Mouse (Mus musculus): Measurements from ENCODE around the gene Pik3r2. TPM values are rescaled to one million over a fixed set of nuclear protein-coding genes. Genes with fewer than 3 reads are reported as not detected.

The Pik3r2 gene
- total and polyA plus RNA-seq, 2 experiments from 2014 or later, result 102 to 159 TPM

DNA sequence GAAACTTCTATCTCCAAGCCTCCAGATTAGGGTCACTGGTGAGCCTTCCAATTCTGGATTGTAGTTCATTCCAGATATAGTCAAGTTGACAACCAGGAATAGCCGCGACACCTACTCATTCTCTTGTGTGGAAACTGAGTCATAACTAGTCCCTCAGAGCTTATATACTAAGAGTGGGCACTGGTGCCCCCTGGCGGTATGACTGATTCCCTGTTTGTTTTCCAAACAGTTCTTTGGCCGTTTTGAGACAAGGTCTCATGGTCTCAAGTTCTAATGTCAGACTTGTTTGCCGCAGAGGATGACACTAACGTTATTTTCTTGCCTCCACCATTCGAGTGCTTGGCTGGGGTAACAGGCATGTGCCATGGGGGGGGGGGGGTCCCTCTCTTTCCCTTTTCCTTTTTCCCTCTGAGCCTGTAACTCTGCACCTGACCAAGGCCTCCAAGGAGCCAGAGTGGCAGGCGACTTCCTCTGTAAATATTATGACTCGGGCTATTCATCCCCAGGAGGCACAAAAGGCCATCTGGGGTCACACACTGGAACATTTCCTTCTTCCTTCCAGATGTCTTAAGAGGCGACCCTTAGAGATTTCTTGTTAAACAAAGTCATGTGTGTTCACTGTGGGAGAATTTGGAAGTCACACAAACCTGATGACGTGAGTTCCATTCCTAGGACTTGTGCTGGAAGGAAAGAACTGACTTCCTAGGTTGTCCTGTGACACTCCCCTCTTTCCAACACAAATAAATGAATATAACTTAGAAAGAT lies 24.3 kb downstream of the Pik3r2 start:
- Histone ChIP-seq H3K4me3 (ENCODE audit: low read depth, low read length) (no peak overlapping the region), H3K27ac (ENCODE audit: low read depth, low read length) (peak overlapping the region; percentile 32; the same call in 1 of the 2 replicates), H3K4me1 (ENCODE audit: insufficient read depth, low read length) (0 out of 2 replicates have a peak, but pooled peaks cover 2% of the 10 kb centered on the region), H3K9ac (replicated peaks; ENCODE audit: low read length, poor library complexity, severe bottlenecking) (no peak overlapping the region), H3K9me3 (ENCODE audit: low read length) (no peaks in the 10 kb centered on the region), H3K36me3 (ENCODE audit: insufficient read depth, low read length) (peaks cover 13% of the 10 kb centered on the region), H3K4me2 (ENCODE audit: low read depth, low read length, poor library complexity, severe bottlenecking) (no peak overlapping the region), H3K27me3 (ENCODE audit: insufficient read depth, low read length) (0 out of 2 replicates have a peak, but pooled peaks cover 8% of the 10 kb centered on the region)
- TF ChIP-seq CTCF (IDR thresholded peaks at IDR 0.05), result peak; percentile 77
- ATAC-seq (ENCODE audit: low FRiP score), result no peak
- DNase-seq (ENCODE audit: low spot score), result peak; percentile 76
- 36% methylated on average over 11 of the region's 11 CpGs for WGBS

DNA sequence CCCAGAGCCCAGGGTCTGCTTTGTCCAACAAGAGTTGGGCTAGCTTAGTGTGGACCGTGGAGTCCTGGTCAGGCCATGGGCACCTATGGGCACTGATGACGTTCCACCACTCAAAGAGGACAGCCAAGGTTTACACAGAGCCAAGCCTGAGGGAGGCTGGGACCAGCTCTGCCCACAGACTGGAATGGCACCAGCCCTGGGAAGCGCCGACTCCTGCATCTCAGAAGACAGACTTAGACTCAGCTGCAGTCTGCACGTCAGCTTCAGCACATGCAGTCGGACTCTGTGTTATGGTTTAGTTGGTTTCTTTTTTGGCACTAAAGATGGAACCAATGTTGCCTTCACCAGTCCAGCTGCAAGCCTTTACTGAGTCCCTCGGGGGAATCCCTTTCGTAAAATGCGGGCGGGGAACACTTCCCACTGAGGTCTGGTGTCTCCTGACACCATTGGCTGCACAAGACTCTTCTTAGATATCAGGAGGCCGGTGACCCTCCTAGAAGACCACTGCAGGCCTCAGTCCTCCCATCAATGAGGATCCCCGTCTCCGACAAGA lies 26.3 kb downstream of the Pik3r2 start:
- H3K9me3 ChIP-seq (ENCODE audit: low read length), result no peaks in the 10 kb centered on the region
- no peak overlapping the region for H3K4me2 ChIP-seq (ENCODE audit: low read depth, low read length, poor library complexity, severe bottlenecking)
- whole genome bisulfite sequencing, result 86% methylated on average over 13 of the region's 13 CpGs
- DNase-seq (ENCODE audit: low spot score), result no peak
- H3K4me1 ChIP-seq (ENCODE audit: insufficient read depth, low read length), result no peaks in the 10 kb centered on the region
- no peak for ATAC-seq (ENCODE audit: low FRiP score)
- H3K9ac ChIP-seq (replicated peaks; ENCODE audit: low read length, poor library complexity, severe bottlenecking), result no peak overlapping the region
- TF ChIP-seq CTCF (IDR thresholded peaks at IDR 0.05), result no peak
- H3K27ac ChIP-seq (ENCODE audit: low read depth, low read length), result no peak overlapping the region
- H3K36me3 ChIP-seq (ENCODE audit: insufficient read depth, low read length), result no peaks in the 10 kb centered on the region
- H3K27me3 ChIP-seq (ENCODE audit: insufficient read depth, low read length), result peaks cover 21% of the 10 kb centered on the region
- H3K4me3 ChIP-seq (ENCODE audit: low read depth, low read length), result no peak overlapping the region

DNA sequence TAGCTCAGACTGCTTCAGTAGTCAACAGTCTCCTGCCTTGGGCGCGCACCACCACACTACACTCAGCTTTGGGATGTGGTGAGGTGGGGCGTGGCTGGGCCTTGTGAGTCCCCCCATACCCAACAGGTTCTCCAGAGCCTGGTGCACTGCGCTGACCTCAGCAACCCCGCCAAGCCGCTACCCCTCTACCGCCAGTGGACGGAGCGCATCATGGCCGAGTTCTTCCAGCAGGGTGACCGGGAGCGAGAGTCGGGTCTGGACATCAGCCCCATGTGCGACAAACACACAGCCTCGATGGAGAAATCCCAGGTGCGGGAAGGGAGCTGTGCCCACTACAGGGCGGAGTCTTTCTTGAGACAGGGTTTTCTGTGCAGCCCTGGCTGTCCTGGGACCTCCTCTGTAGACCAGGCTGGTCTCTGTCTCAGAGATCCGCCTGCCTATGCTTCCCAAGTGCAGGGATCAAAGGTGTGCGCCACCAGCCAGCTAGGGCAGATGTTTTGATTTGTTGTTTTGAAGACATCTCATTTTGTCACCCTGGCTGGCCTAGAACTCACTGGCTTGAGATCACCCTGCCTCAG lies 27.3 kb downstream of the Pik3r2 start:
- no peak for ATAC-seq (ENCODE audit: low FRiP score)
- Histone ChIP-seq H3K9ac (replicated peaks; ENCODE audit: low read length, poor library complexity, severe bottlenecking) (no peak overlapping the region), H3K36me3 (ENCODE audit: insufficient read depth, low read length) (no peaks in the 10 kb centered on the region), H3K9me3 (ENCODE audit: low read length) (no peaks in the 10 kb centered on the region), H3K4me3 (ENCODE audit: low read depth, low read length) (no peak overlapping the region), H3K27ac (ENCODE audit: low read depth, low read length) (no peak overlapping the region), H3K27me3 (ENCODE audit: insufficient read depth, low read length) (peaks cover 26% of the 10 kb centered on the region), H3K4me2 (ENCODE audit: low read depth, low read length, poor library complexity, severe bottlenecking) (no peak overlapping the region), H3K4me1 (ENCODE audit: insufficient read depth, low read length) (no peaks in the 10 kb centered on the region)
- no peak for TF ChIP-seq CTCF (IDR thresholded peaks at IDR 0.05)
- no peak for DNase-seq (ENCODE audit: low spot score)
- WGBS, result 87% methylated on average over 18 of the region's 19 CpGs

DNA sequence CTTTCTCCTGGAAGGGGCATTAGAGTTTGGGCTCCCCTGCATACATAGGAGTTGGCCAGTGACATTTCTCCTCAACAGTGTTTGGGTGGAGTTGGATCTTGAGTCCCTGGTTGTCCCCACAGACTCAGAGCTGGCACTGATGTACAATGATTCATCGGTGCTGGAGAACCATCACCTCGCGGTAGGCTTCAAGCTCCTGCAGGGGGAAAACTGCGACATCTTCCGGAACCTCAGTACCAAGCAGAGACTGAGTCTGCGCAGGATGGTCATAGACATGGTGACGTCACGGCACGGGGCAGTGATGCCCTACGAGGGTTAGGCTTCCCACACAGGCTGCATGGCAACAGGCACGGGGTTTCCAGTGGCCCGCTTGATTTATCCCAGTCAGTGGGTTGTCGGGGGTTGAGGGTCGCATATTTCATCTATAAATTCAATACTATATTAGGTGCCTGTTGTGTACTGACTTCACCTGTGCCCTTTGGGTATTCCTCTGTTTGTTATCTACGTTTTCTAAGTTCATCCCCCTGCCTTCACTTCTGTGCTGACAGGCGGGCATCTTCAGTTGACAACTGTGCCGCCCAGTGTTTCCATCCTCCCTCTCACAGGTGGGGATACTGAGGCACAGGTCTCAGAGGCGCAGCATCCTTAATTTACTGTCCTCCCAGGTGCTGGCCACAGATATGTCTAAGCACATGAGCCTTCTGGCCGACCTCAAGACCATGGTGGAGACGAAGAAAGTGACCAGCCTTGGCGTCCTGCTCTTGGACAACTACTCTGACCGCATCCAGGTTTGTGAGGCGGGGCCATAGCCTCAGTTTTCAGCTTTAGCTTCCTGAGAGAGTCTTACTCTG lies 28.0 kb downstream of the Pik3r2 start:
- H3K4me2 ChIP-seq (ENCODE audit: low read depth, low read length, poor library complexity, severe bottlenecking), result no peak overlapping the region
- no peak overlapping the region for H3K27ac ChIP-seq (ENCODE audit: low read depth, low read length)
- DNase-seq (ENCODE audit: low spot score) (no peak), ATAC-seq (ENCODE audit: low FRiP score) (no peak)
- TF ChIP-seq CTCF (IDR thresholded peaks at IDR 0.05), result no peak
- peaks cover 4% of the 10 kb centered on the region; the same call in 1 of the 2 replicates for H3K4me1 ChIP-seq (ENCODE audit: insufficient read depth, low read length)
- H3K9ac ChIP-seq (replicated peaks; ENCODE audit: low read length, poor library complexity, severe bottlenecking), result no peak overlapping the region
- 87% methylated on average over 23 of the region's 23 CpGs for WGBS
- no peaks in the 10 kb centered on the region for H3K9me3 ChIP-seq (ENCODE audit: low read length)
- H3K27me3 ChIP-seq (ENCODE audit: insufficient read depth, low read length), result peaks cover 31% of the 10 kb centered on the region
- no peaks in the 10 kb centered on the region for H3K36me3 ChIP-seq (ENCODE audit: insufficient read depth, low read length)
- no peak overlapping the region for H3K4me3 ChIP-seq (ENCODE audit: low read depth, low read length)

DNA sequence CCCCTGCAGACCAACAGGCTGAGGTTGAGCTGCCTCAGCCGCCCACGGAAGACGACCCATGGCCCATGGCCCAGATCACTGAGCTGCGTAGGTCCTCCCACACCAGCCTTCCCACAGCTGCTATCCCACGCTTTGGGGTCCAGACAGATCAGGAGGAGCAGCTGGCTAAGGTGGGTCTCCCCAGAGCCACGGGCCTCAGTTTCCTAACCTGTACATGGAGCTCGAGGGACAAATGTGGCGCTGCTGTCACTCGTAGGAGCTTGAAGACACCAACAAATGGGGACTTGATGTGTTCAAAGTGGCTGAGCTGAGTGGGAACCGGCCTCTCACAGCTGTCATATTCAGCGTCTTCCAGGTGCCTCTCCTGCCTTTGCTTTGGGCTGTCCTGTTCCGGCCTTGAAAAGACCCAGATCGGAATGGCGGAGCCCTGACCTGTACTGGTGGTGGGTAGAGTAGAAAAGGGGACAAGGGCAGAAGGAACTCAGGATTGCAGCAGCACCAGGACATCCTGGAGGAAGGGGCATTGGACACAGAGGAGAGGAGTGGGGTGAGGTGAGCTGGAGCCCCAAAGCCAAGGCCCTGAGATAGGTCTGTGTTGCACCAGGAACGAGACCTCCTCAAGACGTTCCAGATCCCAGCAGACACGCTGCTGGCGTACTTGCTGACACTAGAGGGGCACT lies 29.2 kb downstream of the Pik3r2 start:
- 83% methylated on average over 18 of the region's 18 CpGs for WGBS
- Histone ChIP-seq H3K27me3 (ENCODE audit: insufficient read depth, low read length) (peaks cover 42% of the 10 kb centered on the region), H3K4me1 (ENCODE audit: insufficient read depth, low read length) (peaks cover 4% of the 10 kb centered on the region; the same call in 1 of the 2 replicates), H3K4me2 (ENCODE audit: low read depth, low read length, poor library complexity, severe bottlenecking) (no peak overlapping the region), H3K9ac (replicated peaks; ENCODE audit: low read length, poor library complexity, severe bottlenecking) (no peak overlapping the region), H3K4me3 (ENCODE audit: low read depth, low read length) (no peak overlapping the region), H3K36me3 (ENCODE audit: insufficient read depth, low read length) (no peaks in the 10 kb centered on the region), H3K9me3 (ENCODE audit: low read length) (no peaks in the 10 kb centered on the region), H3K27ac (ENCODE audit: low read depth, low read length) (no peak overlapping the region)
- ATAC-seq (ENCODE audit: low FRiP score) (no peak), DNase-seq (ENCODE audit: low spot score) (no peak)
- TF ChIP-seq CTCF (IDR thresholded peaks at IDR 0.05), result no peak

Measured in midbrain, postnatal 0 days (tissue).